ENCODE assay signal across 11 mouse cellular contexts in genomic region chr9:75632111-75632510, GRCm38 (mm10). TPM values are rescaled to one million over a fixed set of nuclear protein-coding genes. Genes with fewer than 3 reads are reported as not detected.
DNase-seq lines count a peak whose midpoint lies in the region; ATAC-seq lines count a peak whose summit lies in the region.
"Had no signal": no experiment of that assay in that cellular context is flagged by ENCODE, and none has a peak within 500 bp of the region (broad histone marks: within the 10 kb centered on the region; RNA-seq: fewer than 3 reads in every experiment).

No protein-coding gene starts in this region.

- no peaks in the 10 kb centered on the region for H3K9me3 ChIP-seq in hindbrain, embryonic 15.5 days
- H3K9me3 ChIP-seq in hindbrain, embryonic 14.5 days (ENCODE audit: control insufficient read depth, low read length): no peaks in the 10 kb centered on the region
- H3K9me3 ChIP-seq in neural tube, embryonic 13.5 days: no peaks in the 10 kb centered on the region
- no peaks in the 10 kb centered on the region for H3K9me3 ChIP-seq in midbrain, embryonic 15.5 days
- H3K9me3 ChIP-seq: G1E; intestine, embryonic 15.5 days had no signal

- peak; percentile 77 for ATAC-seq in cerebellum, adult (ENCODE audit: insufficient number of reproducible peaks, low FRiP score, low TSS enrichment)
- no peak for ATAC-seq in hindbrain, embryonic 15.5 days (ENCODE audit: low FRiP score, low read depth)
- no peak for ATAC-seq in hindbrain, embryonic 14.5 days (ENCODE audit: low FRiP score)
- ATAC-seq in neural tube, embryonic 13.5 days (ENCODE audit: low read depth): no peak
- ATAC-seq in midbrain, embryonic 15.5 days (replicated peaks): 0 out of 2 replicates have a peak, but pooled peaks have one; percentile 21
- ATAC-seq: intestine, embryonic 15.5 days had no signal

- H3K27ac ChIP-seq in hindbrain, embryonic 15.5 days (replicated peaks): 0 out of 2 replicates have a peak overlapping the region, but pooled peaks have one; percentile 2
- no peak overlapping the region for H3K27ac ChIP-seq in hindbrain, embryonic 14.5 days
- H3K27ac ChIP-seq in neural tube, embryonic 13.5 days (replicated peaks): 0 out of 2 replicates have a peak overlapping the region, but pooled peaks have one; percentile 49
- H3K27ac ChIP-seq in midbrain, embryonic 15.5 days: peak overlapping the region; percentile 40; the same call in 1 of the 2 replicates
- H3K27ac ChIP-seq: intestine, embryonic 15.5 days had no signal

- no peak for DNase-seq in cerebellum, adult 11 months
- no peak for DNase-seq in hindbrain, embryonic 14.5 days (ENCODE audit: low spot score)
- no peak for DNase-seq in neural tube, embryonic 10.5 days (ENCODE audit: extremely low spot score, low spot score)
- no peak for DNase-seq in right cerebral cortex, postnatal 14 days
- DNase-seq: liver had no signal

- no peak overlapping the region for H3K9ac ChIP-seq in hindbrain, embryonic 15.5 days
- no peak overlapping the region for H3K9ac ChIP-seq in hindbrain, embryonic 14.5 days
- 0 out of 2 replicates have a peak overlapping the region, but pooled peaks have one; percentile 39 for H3K9ac ChIP-seq in neural tube, embryonic 13.5 days
- H3K9ac ChIP-seq in midbrain, embryonic 15.5 days: no peak overlapping the region
- H3K9ac ChIP-seq: intestine, embryonic 15.5 days had no signal

- H3K4me1 ChIP-seq in hindbrain, embryonic 15.5 days (replicated peaks): peaks cover 12% of the 10 kb centered on the region; the same call in 1 of the 2 replicates
- no peaks in the 10 kb centered on the region for H3K4me1 ChIP-seq in hindbrain, embryonic 14.5 days (replicated peaks; ENCODE audit: control insufficient read depth, insufficient read depth, low read length)
- H3K4me1 ChIP-seq in neural tube, embryonic 13.5 days (replicated peaks): peaks cover 12% of the 10 kb centered on the region; the same call in 1 of the 2 replicates
- H3K4me1 ChIP-seq in midbrain, embryonic 15.5 days: peaks cover 5% of the 10 kb centered on the region
- H3K4me1 ChIP-seq: intestine, embryonic 15.5 days had no signal

- no peak overlapping the region for H3K4me3 ChIP-seq in hindbrain, embryonic 15.5 days
- H3K4me3 ChIP-seq in hindbrain, embryonic 14.5 days (replicated peaks; ENCODE audit: low read length): no peak overlapping the region
- no peak overlapping the region for H3K4me3 ChIP-seq in neural tube, embryonic 13.5 days
- no peak overlapping the region for H3K4me3 ChIP-seq in midbrain, embryonic 15.5 days
- H3K4me3 ChIP-seq: intestine, embryonic 15.5 days had no signal

- H3K27me3 ChIP-seq in hindbrain, embryonic 15.5 days: no peaks in the 10 kb centered on the region
- H3K27me3 ChIP-seq in hindbrain, embryonic 14.5 days (ENCODE audit: control insufficient read depth, insufficient read depth, low read length): no peaks in the 10 kb centered on the region
- no peaks in the 10 kb centered on the region for H3K27me3 ChIP-seq in neural tube, embryonic 13.5 days
- H3K27me3 ChIP-seq in midbrain, embryonic 15.5 days (replicated peaks): no peaks in the 10 kb centered on the region
- H3K27me3 ChIP-seq: intestine, embryonic 15.5 days had no signal

- H3K36me3 ChIP-seq in hindbrain, embryonic 15.5 days: peaks cover 4% of the 10 kb centered on the region
- peaks cover 9% of the 10 kb centered on the region; the same call in 1 of the 2 replicates for H3K36me3 ChIP-seq in hindbrain, embryonic 14.5 days (replicated peaks; ENCODE audit: control insufficient read depth, insufficient read depth)
- 0 out of 2 replicates have a peak, but pooled peaks cover 6% of the 10 kb centered on the region for H3K36me3 ChIP-seq in neural tube, embryonic 13.5 days
- 0 out of 2 replicates have a peak, but pooled peaks cover under 1% of the 10 kb centered on the region for H3K36me3 ChIP-seq in midbrain, embryonic 15.5 days (replicated peaks)
- H3K36me3 ChIP-seq: G1E; intestine, embryonic 15.5 days had no signal

- 38% methylated on average over 10 of the region's 10 CpGs for WGBS in hindbrain, embryonic 15.5 days
- WGBS in hindbrain, embryonic 14.5 days: 59% methylated on average over 10 of the region's 10 CpGs
- WGBS in neural tube, embryonic 13.5 days: 60% methylated on average over 10 of the region's 10 CpGs
- WGBS in midbrain, embryonic 15.5 days: 50% methylated on average over 10 of the region's 10 CpGs

- H3K4me2 ChIP-seq in hindbrain, embryonic 15.5 days: no peak overlapping the region
- H3K4me2 ChIP-seq in hindbrain, embryonic 14.5 days (replicated peaks): no peak overlapping the region
- no peak overlapping the region for H3K4me2 ChIP-seq in neural tube, embryonic 13.5 days
- H3K4me2 ChIP-seq in midbrain, embryonic 15.5 days: no peak overlapping the region
- H3K4me2 ChIP-seq: intestine, embryonic 15.5 days had no signal

RNA-seq across cellular contexts. Expression of gene Lysmd2, which starts 6.6 kb away (rescaled TPM):
- polyA plus RNA-seq in hindbrain, embryonic 15.5 days (2015; fragmentation: Nextera tagmentation; extraction: Ambion mirVana): 33.2 and 35.4 TPM in 2 replicates
- polyA plus RNA-seq in hindbrain, embryonic 14.5 days (2014; fragmentation: Nextera tagmentation; extraction: Ambion mirVana): 38.1 and 41.3 TPM in 2 replicates
- 26.9 and 27.0 TPM in 2 replicates for polyA plus RNA-seq in neural tube, embryonic 13.5 days (2015; fragmentation: Nextera tagmentation; extraction: Ambion mirVana)
- polyA plus RNA-seq in midbrain, embryonic 15.5 days (2015; fragmentation: Nextera tagmentation; extraction: Ambion mirVana): 27.8 and 31.9 TPM in 2 replicates
- polyA plus RNA-seq: G1E had no signal

RNA-seq across cellular contexts. Expression of gene Tmod2, which starts 21.0 kb away (rescaled TPM):
- 262 and 271 TPM in 2 replicates for polyA plus RNA-seq in hindbrain, embryonic 15.5 days (2015; fragmentation: Nextera tagmentation; extraction: Ambion mirVana)
- polyA plus RNA-seq in hindbrain, embryonic 14.5 days (2014; fragmentation: Nextera tagmentation; extraction: Ambion mirVana): 248 and 272 TPM in 2 replicates
- 171 and 178 TPM in 2 replicates for polyA plus RNA-seq in neural tube, embryonic 13.5 days (2015; fragmentation: Nextera tagmentation; extraction: Ambion mirVana)
- 280 and 308 TPM in 2 replicates for polyA plus RNA-seq in midbrain, embryonic 15.5 days (2015; fragmentation: Nextera tagmentation; extraction: Ambion mirVana)
- polyA plus RNA-seq: G1E had no signal

RNA-seq across cellular contexts. Expression of gene Scg3, which starts 51.7 kb away (rescaled TPM):
- polyA plus RNA-seq in hindbrain, embryonic 15.5 days (2015; fragmentation: Nextera tagmentation; extraction: Ambion mirVana): 115 and 120 TPM in 2 replicates
- 116 and 126 TPM in 2 replicates for polyA plus RNA-seq in hindbrain, embryonic 14.5 days (2014; fragmentation: Nextera tagmentation; extraction: Ambion mirVana)
- polyA plus RNA-seq in neural tube, embryonic 13.5 days (2015; fragmentation: Nextera tagmentation; extraction: Ambion mirVana): 132 and 137 TPM in 2 replicates
- 119 and 122 TPM in 2 replicates for polyA plus RNA-seq in midbrain, embryonic 15.5 days (2015; fragmentation: Nextera tagmentation; extraction: Ambion mirVana)
- polyA plus RNA-seq: G1E had no signal

Comparison
In these comparisons a context has a peak if more than half of its experiments do, and no peak if none do; other contexts are left out.
1. ATAC-seq: peak in cerebellum, adult (single experiment) and midbrain, embryonic 15.5 days (single experiment); none in hindbrain, embryonic 15.5 days (single experiment), hindbrain, embryonic 14.5 days (single experiment) and neural tube, embryonic 13.5 days (single experiment).